ENCODE assay signal across 14 mouse cellular contexts in genomic region chr7:112495950-112496349, GRCm38 (mm10).
DNase-seq lines count a peak whose midpoint lies in the region; ATAC-seq lines count a peak whose summit lies in the region.
"Had no signal": no experiment of that assay in that cellular context is flagged by ENCODE, and none has a peak within 500 bp of the region (broad histone marks: within the 10 kb centered on the region; RNA-seq: fewer than 3 reads in every experiment).

No protein-coding gene starts in this region.

- WGBS in intestine, embryonic 16.5 days = 52% methylated on average over 8 of the region's 8 CpGs
- 19% methylated on average over 8 of the region's 8 CpGs for WGBS in large intestine, adult 2 months
- 68% methylated on average over 8 of the region's 8 CpGs for WGBS in forebrain, embryonic 14.5 days

- peak; percentile 51 for DNase-seq in kidney, adult 11 months
- no peak for DNase-seq in kidney, postnatal 10 days
- peak; percentile 71 for DNase-seq in NIH3T3 (ENCODE audit: low read depth)
- DNase-seq in large intestine, adult 2 months (ENCODE audit: low read depth, low spot score) = peak; percentile 53
- DNase-seq in B cell, adult 2 months = no peak
- DNase-seq in heart, postnatal 4 days = no peak
- no peak for DNase-seq in forebrain, embryonic 14.5 days (ENCODE audit: low spot score)
- DNase-seq: cerebellum, adult 8-10 months; gastrocnemius, postnatal 36 days; heart, postnatal 10 days had no signal

- H3K27ac ChIP-seq in intestine, embryonic 16.5 days (ENCODE audit: low read length) = peak overlapping the region; percentile 53
- H3K27ac ChIP-seq in forebrain, embryonic 14.5 days (ENCODE audit: low read depth, low read length) = no peak overlapping the region
- H3K27ac ChIP-seq: forebrain, embryonic 13.5 days; macrophage had no signal

- H3K9me3 ChIP-seq in intestine, embryonic 16.5 days (ENCODE audit: control insufficient read depth, low read length) = no peaks in the 10 kb centered on the region
- H3K9me3 ChIP-seq in forebrain, embryonic 14.5 days (replicated peaks; ENCODE audit: control insufficient read depth, low read length) = no peaks in the 10 kb centered on the region
- H3K9me3 ChIP-seq: forebrain, embryonic 13.5 days had no signal

- H3K4me1 ChIP-seq in intestine, embryonic 16.5 days (ENCODE audit: control insufficient read depth, insufficient read depth, low read length) = peaks cover 57% of the 10 kb centered on the region
- H3K4me1 ChIP-seq in forebrain, embryonic 14.5 days (ENCODE audit: control insufficient read depth, insufficient read depth, low read length) = 0 out of 2 replicates have a peak, but pooled peaks cover 2% of the 10 kb centered on the region

- H3K9ac ChIP-seq in intestine, embryonic 16.5 days (ENCODE audit: low read depth, low read length) = no peak overlapping the region
- no peak overlapping the region for H3K9ac ChIP-seq in forebrain, embryonic 14.5 days (ENCODE audit: low read length)
- H3K9ac ChIP-seq: forebrain, embryonic 13.5 days had no signal

- H3K4me2 ChIP-seq in intestine, embryonic 16.5 days (ENCODE audit: low read depth, low read length) = no peak overlapping the region
- no peak overlapping the region for H3K4me2 ChIP-seq in forebrain, embryonic 14.5 days (ENCODE audit: low read length)
- H3K4me2 ChIP-seq: forebrain, embryonic 13.5 days had no signal

- H3K36me3 ChIP-seq in intestine, embryonic 16.5 days (ENCODE audit: control insufficient read depth, insufficient read depth, low read length) = no peaks in the 10 kb centered on the region
- no peaks in the 10 kb centered on the region for H3K36me3 ChIP-seq in forebrain, embryonic 14.5 days (ENCODE audit: control insufficient read depth, insufficient read depth, low read length)

- ATAC-seq in intestine, embryonic 16.5 days = no peak
- ATAC-seq in forebrain, embryonic 14.5 days = no peak
- ATAC-seq: activated CD4-positive, CD25-positive, alpha-beta regulatory T cell, adult 4 months; forebrain, embryonic 13.5 days had no signal

- no peak overlapping the region for H3K4me3 ChIP-seq in intestine, embryonic 16.5 days (ENCODE audit: low read length)
- no peak overlapping the region for H3K4me3 ChIP-seq in forebrain, embryonic 14.5 days (ENCODE audit: low read depth, low read length)
- H3K4me3 ChIP-seq: forebrain, embryonic 13.5 days had no signal

- H3K27me3 ChIP-seq in intestine, embryonic 16.5 days (replicated peaks; ENCODE audit: control insufficient read depth, insufficient read depth, low read length) = no peaks in the 10 kb centered on the region
- no peaks in the 10 kb centered on the region for H3K27me3 ChIP-seq in forebrain, embryonic 14.5 days (replicated peaks; ENCODE audit: control insufficient read depth, insufficient read depth, low read length)
- H3K27me3 ChIP-seq: forebrain, embryonic 13.5 days had no signal

Comparison
In these comparisons a context has a peak if more than half of its experiments do, and no peak if none do; other contexts are left out.
1. DNase-seq: peak in kidney, adult 11 months (single experiment), NIH3T3 (single experiment) and large intestine, adult 2 months (single experiment); none in kidney, postnatal 10 days (single experiment), B cell, adult 2 months (0 of 2), heart, postnatal 4 days (single experiment) and forebrain, embryonic 14.5 days (single experiment).